Mouse (Mus musculus) MEL-GATA-1-ER (cell line): ENCODE measurements around the gene AL607142.1.

Experiments
- DNase-seq: peaks from one replicate; pipeline ENCODE4 v3.0.0-alpha.2; 2012; ENCODE audit warnings: low read depth; ENCODE audit errors: extremely low read depth

AL607142.1 gene

DNA sequence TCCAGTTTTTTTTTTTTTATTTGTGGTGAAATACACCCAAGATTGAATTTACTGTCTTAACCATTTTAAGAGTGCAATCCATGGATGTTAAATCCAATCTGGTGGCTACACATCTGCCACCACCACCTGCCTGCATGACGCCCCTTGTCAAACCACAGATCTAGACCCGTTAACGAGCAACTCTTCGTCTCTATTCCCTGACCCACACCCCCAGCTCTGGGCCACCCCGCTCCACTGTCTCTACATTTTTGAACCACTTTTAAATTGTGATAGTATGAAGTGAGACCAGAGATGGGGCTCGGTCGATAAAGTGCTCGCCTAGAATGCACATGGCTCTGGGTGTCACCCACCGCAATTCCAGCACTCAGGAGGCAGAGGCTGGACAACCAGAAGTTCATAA lies 8.3 kb upstream of the AL607142.1 start:
- DNase-seq: no peak

DNA sequence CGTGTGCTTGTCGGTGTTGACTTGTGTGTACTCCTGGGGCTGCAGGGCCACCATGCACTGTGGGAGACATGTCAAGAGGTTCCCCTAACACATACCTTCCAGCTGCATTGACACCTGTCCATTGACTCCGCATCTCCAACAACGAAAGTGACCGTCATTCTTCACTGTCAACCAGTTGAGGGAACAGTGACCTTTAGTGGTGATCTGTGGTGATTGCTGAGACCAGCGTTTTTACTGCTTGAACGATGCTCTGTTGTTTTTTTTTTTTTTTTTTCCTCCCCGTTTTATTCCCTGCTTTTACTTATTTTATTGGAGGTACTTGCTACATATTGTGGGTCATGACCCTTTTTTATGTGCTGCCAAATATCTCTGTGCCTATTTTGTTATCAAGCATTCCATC lies 7.3 kb upstream of the AL607142.1 start:
- DNase-seq: no peak

DNA sequence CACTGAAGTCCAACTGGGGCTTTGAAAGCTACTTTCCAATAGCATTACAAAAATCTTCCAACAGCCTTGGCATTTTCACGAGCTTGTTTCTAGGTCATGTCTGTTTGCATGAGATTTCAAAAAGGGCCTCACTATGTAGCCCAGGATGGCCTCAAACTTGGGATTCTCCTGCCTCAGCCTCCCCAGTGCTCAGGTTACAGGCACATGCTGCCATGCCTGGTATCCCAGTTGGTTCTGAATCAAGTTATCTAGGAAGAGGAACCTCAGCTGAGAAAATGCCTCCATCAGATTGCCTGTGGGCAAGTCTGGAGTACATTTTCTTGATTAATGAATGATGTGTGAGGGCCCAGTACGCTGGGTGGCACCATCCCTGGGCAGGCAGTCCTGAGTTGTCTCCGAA lies 6.6 kb upstream of the AL607142.1 start:
- no peak for DNase-seq

DNA sequence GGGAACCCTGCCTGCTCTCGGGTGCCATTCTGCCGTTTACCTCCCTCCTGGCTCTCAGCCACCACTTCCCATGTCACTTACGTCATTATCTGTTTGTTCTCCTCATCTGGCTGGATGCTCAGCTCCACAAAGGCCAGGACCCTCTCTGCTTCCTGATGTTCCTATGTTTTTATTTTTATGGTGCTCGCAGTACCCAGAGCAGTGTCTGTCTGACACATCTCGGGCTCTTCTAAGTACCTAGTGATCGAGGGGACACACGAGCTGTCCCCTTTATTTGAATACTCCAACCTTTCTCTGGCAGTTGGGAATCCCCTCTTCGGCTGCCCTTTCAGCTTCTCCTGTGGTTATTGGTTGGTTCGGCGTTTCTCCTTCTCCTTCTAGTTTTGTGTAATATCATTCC lies 6.0 kb upstream of the AL607142.1 start:
- DNase-seq: no peak

DNA sequence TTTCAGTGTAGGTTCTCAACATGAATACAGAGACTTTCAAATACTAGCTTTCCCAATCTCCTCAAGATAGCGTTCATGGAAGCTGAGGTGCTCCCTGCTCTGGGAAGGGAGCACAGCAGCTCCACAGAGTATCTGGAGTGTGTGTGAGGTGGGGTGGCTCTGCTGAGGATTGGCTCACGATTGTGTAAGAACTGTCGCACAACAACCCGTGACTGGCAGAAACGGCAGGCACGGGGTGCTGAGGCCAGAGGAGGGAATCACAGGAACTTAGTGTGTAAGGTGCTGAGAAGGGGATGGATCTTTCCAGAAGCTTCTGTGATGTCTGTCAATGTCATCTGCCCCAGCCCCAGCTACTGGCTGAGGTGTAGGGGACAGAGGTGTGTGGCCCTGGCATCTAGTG lies 3.1 kb upstream of the AL607142.1 start:
- DNase-seq: no peak

DNA sequence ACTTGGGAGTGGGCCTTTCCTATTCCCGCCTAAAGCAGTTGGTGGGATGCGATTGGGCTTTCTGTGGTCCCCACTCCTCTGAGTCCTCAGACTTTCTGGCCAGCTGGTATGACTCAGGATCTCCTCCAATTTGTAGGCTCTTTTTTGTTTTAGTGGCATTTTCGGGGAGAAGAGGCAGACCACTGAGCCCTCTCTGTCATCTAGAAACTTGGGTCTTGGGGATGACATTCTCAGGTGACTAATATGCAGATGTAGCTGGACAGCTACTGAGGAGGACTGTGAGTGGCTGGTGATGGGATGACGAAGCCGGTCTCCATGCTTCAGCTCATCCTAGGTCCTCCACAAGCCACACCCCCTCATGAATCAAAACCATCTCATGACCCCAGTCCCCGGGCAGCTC lies 2.6 kb upstream of the AL607142.1 start:
- DNase-seq: no peak

DNA sequence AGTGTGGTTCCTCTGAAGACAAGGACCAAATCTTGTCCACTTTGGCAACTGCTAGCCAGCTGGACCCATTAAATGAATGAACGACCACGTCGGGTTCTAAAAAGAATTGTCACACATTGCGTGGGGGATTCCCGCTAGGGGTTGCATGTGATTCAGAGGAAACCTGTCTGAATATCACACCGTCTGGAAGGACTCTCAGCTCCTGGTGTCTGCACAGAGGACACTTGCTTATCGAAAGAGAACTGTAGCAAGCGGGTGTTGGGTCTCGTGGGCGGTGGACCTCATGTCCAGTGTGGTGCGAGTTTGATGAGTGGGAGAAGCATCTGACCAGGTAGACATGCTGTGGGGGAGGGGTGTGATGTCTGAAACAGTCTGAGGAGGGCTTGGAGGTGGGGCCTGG lies 2.0 kb upstream of the AL607142.1 start:
- DNase-seq: no peak

DNA sequence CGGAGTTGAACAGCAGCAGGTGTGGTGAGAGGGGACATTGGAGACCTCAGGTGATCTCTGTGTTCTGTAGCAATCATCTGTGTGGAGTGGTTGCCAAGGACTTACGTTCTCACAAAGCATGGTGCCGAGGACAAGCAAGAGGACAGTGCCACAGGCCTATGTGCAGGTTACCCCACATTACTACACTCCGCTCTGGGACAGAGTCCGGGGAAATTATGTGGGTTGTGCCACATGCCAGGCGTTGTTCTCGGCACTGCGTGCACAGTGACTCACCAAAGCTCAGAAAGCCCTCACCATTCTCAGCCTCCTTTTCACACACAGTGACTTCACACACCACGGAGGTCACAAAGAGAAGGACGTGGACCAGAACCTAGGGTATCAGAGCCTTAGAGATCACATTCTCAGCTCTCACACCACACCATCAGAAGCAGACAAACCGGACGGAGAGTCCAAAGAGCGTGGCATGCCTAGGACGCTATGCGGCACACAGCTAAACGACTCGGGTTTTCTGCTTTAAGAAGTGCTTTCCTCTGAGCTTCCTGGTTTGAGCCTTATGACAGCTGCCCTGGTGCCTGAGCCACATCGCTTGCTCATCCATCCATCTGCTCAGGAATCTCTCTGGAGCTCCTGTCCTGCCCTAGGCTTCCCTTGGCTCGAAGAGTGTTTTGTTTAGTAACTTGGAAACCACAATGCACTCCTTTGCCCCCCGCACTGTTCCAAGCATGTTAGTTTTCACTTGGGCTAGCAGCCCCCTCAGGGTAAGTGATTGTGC lies 1.3 kb upstream of the AL607142.1 start:
- no peak for DNase-seq

DNA sequence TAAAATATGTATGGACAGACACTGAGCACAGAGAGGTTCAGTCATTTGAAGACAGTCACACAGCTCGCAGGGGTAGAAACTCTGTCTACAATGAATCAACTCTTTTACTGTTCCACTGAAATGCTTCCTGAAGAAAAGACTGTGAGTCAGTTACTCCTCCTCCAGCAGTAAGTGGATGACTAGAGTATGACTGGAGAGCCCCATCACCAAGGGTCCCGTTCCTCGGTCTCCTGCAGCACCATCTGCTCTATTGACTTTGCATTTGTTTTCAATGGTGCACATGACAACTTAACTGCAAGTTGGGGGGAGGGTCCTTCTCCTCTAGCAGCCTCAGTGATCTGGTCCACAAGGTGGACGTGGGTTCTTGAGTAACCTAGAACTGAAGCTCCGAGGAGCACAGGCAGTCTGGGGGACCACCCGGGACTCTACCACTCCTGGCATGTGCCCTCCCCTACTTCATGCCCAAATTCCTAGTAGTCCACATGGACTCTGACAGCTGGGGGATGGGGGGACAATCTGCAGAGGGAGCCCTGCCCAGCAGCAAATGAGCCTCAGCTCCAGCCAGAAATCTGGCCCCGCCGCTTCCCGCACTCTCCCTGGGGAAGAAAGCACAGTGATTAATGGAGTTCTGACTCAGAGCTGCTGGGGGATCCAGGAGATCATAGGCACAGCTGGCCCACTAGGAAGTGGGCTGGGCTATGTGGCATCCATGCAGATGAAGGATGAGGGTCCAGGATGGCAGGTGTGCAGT lies 2.2 kb downstream of the AL607142.1 start:
- no peak for DNase-seq

DNA sequence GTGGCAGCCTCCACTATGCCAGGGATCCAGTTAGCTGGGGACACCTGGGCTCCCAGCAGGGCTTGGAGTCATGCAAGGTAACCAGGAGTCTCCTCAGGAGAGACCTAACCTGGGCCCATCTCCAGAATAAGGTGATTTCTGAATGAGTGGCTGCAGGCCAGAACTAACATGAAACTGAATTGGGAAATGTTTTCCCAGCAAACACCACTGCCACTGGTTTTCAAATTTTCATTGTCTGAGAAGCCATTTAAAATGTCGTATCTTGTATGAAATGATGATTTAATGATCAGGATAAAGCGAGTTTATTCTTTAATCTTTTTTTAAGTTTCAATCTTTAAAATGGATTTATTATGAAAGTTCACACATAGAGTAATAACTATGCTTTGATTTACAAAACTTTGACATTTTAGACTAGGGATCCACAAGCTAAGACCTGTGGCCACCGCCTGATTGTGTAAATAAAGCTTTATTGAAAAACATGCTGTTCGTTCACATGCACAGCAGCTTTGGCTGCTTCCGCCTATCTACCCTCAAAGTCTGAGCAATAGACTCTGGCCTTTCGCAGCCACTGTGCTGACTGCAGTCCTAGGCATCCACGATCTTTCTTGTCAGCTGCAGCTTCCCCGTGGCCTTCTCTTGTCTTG lies 2.9 kb downstream of the AL607142.1 start:
- no peak for DNase-seq

DNA sequence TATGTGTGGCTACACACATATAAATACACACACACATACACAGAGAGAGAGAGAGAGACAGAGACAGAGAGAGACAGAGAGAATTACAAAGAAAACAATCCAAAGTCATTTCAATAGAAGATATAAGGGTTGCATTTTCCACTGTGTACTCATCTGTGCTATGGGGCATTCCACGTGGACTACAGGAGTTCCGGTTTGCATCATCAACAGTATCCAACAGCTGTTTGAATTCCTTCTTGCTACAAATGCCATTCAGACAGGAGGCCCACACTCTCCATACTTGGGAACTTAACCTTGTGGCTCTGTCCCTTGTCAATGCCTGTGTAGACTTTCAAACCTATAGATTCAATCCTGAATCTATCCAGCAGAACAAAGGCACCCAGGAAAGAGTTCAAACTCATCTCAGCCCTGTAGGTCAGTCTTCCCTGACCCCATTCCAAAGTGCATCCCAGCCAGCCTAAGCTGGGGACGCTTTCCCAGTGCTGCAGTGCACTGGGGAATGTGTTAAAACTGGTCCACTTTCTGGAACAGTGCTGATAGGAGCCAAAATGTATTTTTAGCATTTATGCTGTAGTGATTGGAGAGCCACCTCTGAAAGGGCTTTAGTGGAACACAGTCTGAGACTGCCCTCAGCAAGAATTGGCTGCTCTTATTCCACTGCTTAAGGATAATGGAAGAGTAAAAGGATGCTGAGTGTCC lies 4.2 kb downstream of the AL607142.1 start:
- no peak for DNase-seq

DNA sequence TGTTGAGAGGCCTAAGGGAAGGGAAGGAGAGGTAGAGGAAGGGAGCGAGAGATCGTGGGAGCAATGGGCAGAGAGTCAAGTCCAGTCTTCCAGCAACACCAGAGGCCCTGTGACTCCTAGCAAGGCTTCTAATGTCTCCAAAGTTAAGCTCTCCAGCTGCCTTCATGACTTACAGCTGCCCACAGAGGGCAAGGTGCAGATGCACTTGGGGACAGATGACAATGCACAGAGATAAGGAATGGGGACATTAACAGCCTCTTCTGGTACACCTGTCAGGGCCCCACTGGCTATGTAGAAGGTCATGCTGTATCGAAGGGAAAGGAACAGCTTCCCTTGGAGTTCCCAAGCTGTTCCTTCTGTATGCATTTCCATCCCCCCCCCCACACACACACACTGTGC lies 4.8 kb downstream of the AL607142.1 start:
- DNase-seq: no peak

DNA sequence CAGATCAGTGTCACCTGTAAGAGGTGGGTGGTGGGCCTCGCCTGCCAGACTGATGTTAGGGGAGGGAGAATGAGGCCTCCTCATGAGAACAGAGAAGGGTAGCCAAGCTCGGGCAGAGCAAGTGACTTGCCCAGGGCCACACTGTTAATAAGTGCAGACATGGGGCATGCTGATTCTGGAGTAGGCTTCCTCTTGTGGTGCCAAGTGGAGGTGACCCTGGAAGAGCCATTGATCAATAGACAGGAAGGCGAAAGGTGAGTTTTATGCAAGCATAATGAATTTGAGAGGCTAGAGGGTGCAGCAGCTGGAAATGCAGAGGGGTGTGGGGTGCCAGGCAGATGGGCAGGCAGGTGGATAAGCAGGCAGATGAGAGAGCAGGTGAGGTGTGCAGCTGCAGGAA lies 6.6 kb downstream of the AL607142.1 start:
- no peak for DNase-seq

DNA sequence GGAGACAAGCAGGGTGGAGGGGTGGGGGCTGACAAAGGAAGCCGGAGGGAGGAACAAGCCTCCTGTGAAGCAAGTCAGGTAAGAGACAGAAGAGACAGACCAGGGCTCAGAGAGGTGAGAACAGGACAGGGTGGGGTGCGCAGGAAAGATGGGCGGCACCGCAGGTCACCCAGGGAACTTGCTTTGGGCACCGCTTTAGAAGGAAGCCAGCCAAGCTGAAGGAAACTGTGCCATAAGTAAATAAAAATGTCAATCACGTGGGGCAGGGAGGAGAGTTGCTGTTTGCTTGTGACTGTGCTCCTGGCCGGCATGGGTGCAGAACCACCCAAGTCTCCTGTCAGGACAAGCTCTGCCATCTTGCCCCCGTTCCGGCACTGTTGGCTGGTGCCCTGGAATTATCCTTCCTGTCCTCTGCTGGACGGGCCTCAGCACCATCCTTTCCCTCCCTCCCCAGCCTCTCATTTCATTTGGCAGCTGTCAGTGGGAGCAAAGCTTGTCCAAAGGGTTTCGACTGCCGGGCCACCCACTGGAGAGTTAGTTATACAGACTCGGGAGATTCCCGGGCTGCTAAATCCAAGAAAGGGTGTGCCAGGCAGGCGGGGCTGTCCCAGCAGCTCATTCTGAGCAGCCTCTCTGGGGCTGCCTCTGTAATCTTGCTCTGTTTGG lies 7.2 kb downstream of the AL607142.1 start:
- DNase-seq: no peak

DNA sequence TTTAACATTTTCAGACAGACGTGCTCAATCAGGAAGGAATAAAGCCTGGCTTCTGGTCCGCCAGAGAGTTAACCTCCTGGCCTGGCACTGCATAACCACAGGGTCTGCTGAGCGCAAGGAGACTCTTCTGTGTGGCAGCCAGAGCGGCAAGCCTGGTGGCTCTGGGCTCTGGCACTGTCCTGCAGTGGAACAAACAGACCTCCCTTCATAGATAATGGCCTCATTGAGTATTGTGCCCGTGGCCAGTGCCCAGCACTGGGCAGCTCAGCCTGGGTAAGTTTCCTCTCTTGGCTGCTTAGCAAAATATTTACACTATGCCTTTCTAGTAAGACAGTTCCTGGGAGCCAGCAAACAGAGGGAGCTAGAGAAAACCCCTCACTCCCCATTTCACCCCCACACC lies 9.3 kb downstream of the AL607142.1 start:
- no peak for DNase-seq

DNA sequence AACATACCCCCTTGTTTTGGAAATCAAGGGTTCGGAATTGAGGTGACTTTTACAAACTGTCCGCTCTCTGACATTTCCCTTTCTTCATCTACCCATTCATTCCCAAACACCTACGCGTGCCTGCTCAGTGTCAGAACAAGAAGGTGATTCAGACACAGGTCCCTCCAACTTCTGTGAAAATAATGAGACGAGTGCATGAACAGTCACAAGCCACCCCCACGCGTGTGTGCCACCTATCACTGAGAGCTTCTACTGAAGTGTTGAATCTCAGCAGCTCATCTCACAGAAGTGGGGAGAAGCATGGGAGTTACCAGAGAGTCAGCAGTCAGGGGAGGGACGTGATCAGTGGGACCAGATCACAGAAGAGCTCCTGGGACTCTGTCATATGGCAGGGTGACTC lies 12.5 kb downstream of the AL607142.1 start:
- no peak for DNase-seq

DNA sequence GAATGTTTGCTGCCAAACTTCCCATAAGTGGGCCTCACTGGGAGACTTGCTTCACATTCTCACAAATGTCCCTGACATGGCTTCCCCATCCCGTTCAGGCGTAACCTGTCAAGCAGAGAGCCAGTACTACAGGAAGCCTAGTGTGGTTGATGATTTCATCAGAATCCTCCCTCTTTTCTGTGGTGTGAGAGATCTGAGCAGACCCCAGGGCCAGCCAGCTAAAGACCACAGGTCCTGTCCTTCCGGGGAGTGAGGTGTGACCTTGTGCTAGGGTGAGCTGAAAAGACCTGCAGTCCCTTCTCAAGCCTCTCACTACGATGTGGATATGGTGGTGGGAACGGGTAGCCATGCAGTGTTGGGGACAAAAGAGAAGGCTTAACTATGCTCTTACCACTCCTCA lies 17.7 kb downstream of the AL607142.1 start:
- no peak for DNase-seq

DNA sequence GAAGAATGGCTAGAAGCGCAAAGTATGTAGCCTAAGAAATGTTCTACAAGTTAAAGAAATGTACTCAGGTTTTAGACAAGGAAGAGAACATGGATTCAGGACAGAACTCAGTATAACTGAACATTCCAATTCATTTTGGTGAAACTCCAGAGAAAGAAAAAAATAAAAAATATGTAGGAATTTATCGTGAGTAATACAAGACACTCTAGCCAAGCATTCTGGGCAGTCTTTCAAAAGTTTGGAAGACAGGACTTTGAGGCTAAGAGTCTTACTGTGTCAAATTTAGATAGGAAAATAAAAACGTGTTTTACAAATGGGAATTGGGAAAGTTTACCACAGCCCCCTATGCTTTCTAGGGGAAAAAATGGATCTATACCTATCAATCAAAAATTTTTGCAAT lies 18.9 kb downstream of the AL607142.1 start:
- DNase-seq: no peak

DNA sequence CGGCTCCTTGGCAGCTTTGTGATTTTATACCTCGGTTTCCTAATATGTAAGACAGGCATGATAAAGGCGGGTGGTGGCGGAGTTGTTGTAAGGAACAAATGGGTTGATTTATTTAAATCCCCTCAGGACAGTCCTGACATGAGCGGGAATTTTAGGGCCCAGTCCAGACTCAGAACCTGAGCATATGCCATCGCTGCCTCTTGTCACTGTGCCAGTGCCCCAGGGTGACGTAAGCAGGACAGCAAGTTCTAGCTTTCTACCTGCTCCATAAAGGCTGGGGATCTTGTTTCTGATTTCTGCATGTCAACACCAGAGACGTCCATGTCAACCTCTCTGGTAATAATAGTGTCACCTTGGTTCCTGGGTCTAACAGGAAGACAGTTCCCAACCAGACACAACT lies 24.7 kb downstream of the AL607142.1 start:
- DNase-seq: no peak

DNA sequence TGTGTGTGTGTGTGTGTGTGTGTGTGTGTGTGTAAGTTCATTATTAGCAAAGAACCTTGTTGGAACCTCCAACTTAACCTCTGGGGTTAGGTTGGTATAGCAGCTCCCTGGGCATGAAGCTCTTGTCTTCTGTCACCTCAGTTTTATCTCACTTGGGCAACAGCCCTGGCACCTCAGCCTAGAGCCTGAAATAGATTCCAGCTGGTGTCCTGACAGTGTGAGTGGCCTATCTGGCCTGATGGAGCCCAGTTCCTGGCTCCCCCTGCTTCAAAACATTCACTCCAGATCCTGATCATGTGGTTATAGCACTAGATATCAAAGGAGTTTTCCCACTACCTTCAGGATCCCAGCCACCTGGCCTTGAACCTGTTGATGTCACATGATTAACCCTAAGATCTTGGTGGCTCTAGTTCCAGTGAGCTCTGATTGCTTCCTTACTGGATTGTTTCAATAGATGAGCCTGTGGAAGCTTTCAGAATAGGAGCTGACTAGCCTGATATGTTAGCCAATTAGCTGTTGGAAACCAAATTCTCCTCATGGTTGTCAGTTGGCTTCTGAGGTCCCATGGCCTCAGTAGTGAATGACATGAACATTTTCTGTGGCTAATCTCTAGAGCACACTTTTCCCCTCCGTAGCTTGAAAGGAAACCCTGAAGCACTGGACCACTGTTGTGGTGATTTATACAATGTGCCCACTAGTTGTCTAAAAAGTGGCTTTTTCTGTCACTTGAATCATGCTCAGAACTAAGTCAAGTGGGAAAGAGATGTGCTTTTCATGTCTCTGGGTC lies 27.4 kb downstream of the AL607142.1 start:
- DNase-seq: no peak

DNA sequence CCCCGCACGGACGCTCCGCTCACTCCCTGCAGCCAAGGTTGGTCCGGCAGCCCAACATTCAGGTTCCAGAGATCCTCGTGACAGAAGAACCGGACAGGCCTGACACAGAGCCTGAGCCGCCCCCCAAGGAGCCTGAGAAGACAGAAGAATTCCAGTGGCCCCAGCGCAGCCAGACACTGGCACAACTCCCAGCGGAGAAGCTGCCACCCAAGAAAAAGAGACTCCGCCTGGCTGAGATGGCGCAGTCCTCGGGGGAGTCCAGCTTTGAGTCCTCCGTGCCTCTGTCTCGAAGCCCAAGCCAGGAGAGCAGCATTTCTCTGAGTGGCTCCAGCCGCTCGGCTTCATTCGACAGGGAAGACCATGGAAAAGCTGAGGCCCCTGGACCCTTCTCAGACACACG lies 32.1 kb downstream of the AL607142.1 start:
- DNase-seq: no peak
